Mouse (Mus musculus) kidney, adult 2 months (tissue): Measurements from ENCODE around the gene Gm3173. TPM values are rescaled to one million over a fixed set of nuclear protein-coding genes. Genes with fewer than 3 reads are reported as not detected.
"Not testable (repeated sequence)": the region's sequence is repeated elsewhere in the genome, so short reads cannot be mapped to it uniquely, and the experiment has no call there.

Experiments used
- DNase-seq: peaks from one replicate; pipeline ENCODE4 v3.0.0; 2021
- H3K27ac ChIP-seq: fragments of 200-500 bp; 2 replicates; pipeline ENCODE4 v1.5.1; 2012; ENCODE audit warnings: low read depth, low read length, control low read depth, inconsistent platforms; ENCODE audit not compliant: insufficient read depth
- H3K27me3 ChIP-seq: fragments of 200-500 bp; replicated peaks from 2 replicates; pipeline ENCODE4 v1.6.1; 2012; ENCODE audit warnings: mild to moderate bottlenecking, moderate library complexity, low read length, inconsistent platforms; ENCODE audit not compliant: control insufficient read depth, insufficient read depth
- H3K36me3 ChIP-seq: fragments of 200-500 bp; 2 replicates; pipeline ENCODE4 v1.6.1; 2012; ENCODE audit warnings: mild to moderate bottlenecking, moderate library complexity, low read length, inconsistent platforms; ENCODE audit not compliant: control insufficient read depth, insufficient read depth
- H3K4me1 ChIP-seq: fragments of 200-500 bp; 2 replicates; pipeline ENCODE4 v1.6.1; 2011; ENCODE audit warnings: low read length; ENCODE audit not compliant: control insufficient read depth, insufficient read depth
- H3K4me3 ChIP-seq: fragments of 200-500 bp; 2 replicates; pipeline ENCODE4 v1.5.1; 2011; ENCODE audit warnings: mild to moderate bottlenecking, low read depth, low read length, control low read depth; ENCODE audit not compliant: insufficient read depth
- WGBS: fragments of 180-500 bp; shearing (Covaris S2); methylation state at CpG from one replicate; pipeline ENCODE4 v1.1.7; 2018; 5-methylcytosine and 5-hydroxymethylcytosine counted together
- polyA plus RNA-seq: library from polyadenylated mRNA; depleted of rRNA; stranded (reverse); fragments of >200 nt; gene quantifications from 2 replicates; pipeline ENCODE4 v1.2.3, GENCODE M21; 2012; rRNA removed

The Gm3173 gene
- polyA plus RNA-seq, 1 experiment: not detected

GRCm38 (mm10) chr14:4499425-4499824 lies 68.6 kb downstream of the Gm3173 start:
- not testable (repeated sequence) for H3K4me3 ChIP-seq, DNase-seq, H3K36me3 ChIP-seq, H3K27me3 ChIP-seq, H3K4me1 ChIP-seq, H3K27ac ChIP-seq
- 3% methylated on average over 23 of the region's 25 CpGs for WGBS

DNA sequence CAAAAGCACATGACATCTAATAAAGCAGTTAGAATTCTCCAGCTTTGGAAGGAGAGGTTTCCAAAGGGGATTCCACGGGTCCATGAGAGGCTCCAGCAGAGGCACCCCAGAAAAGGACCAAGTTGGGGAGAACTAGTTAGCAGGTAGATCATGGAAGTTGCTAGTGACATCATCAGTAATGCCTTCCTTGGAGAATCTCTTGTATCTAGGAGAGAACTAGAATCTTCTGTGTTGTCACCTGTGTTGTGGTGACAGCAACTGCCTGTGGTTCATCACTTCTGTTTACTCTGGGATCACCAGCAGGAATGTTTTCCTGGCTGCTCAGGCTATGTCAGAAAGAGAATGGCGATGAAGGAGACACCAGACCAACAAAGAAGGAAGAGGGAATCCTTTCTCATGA lies 124.3 kb downstream of the Gm3173 start, which contains the start of gene Gm3047:
Gm3047 (plus strand) TSS at position 301 of the 400 bp plus-strand sequence.
- not testable (repeated sequence) for H3K27me3 ChIP-seq, DNase-seq, H3K4me3 ChIP-seq, H3K27ac ChIP-seq, H3K36me3 ChIP-seq, H3K4me1 ChIP-seq
- no CpG with 5 or more reads among the region's 2 CpGs for WGBS

Other genes starting within 250 kb of the Gm3173 start
- gene Gm2974, start 248.4 kb upstream of the Gm3173 start, polyA plus RNA-seq: 0.04 TPM in 1 of 2 replicates, not detected in the other
- gene Gm3138, start 181.4 kb upstream of the Gm3173 start, polyA plus RNA-seq: not detected in 2 replicates
- not detected in 2 replicates for gene Gm3149, start 113.7 kb upstream of the Gm3173 start, polyA plus RNA-seq
- 0.05 TPM in 1 of 2 replicates, not detected in the other for gene 2610042L04Rik, start 96.2 kb upstream of the Gm3173 start, polyA plus RNA-seq
- not detected in 2 replicates for gene Gm3159, start 33.5 kb upstream of the Gm3173 start, polyA plus RNA-seq
- not detected in 2 replicates for gene Gm3164, start 15.5 kb upstream of the Gm3173 start, polyA plus RNA-seq
- gene Gm3182, start 50.8 kb downstream of the Gm3173 start, polyA plus RNA-seq: not detected in 2 replicates
- not detected in 2 replicates for gene Gm3047, start 124.4 kb downstream of the Gm3173 start, polyA plus RNA-seq
- not detected in 2 replicates for gene Gm8159, start 201.4 kb downstream of the Gm3173 start, polyA plus RNA-seq
- gene Gm3239, start 233.2 kb downstream of the Gm3173 start, polyA plus RNA-seq: not detected in 2 replicates